Mouse (Mus musculus) ovary, adult 18-20 months (tissue): ENCODE data around the gene Vax2.

Experiments
- DNase-seq: peaks from one replicate; pipeline ENCODE4 v3.0.0; 2022; ENCODE audit warnings: low spot score, mixed read lengths

Gene Vax2

GRCm38 (mm10) chr6:83711067-83711675 lies at the start of gene Vax2:
Vax2 (plus strand) TSS chr6:83711264.
- DNase-seq: peak; percentile 63

- no peak for DNase-seq
Measured at GRCm38 (mm10) chr6:83665009-83665408, 46.1 kb upstream of the Vax2 start.

- DNase-seq: no peak
Measured at GRCm38 (mm10) chr6:83673395-83673794, 37.7 kb upstream of the Vax2 start.

GRCm38 (mm10) chr6:83677757-83678156 lies 33.3 kb upstream of the Vax2 start, which contains the start of gene Cd207:
Cd207 (minus strand) TSS chr6:83677857.
- no peak for DNase-seq

- no peak for DNase-seq
Measured at GRCm38 (mm10) chr6:83689374-83689773, 21.7 kb upstream of the Vax2 start.

GRCm38 (mm10) chr6:83690277-83690676 lies 20.8 kb upstream of the Vax2 start:
- no peak for DNase-seq

- DNase-seq: no peak
Measured at GRCm38 (mm10) chr6:83690936-83691335, 20.1 kb upstream of the Vax2 start.

GRCm38 (mm10) chr6:83692962-83693361 lies 18.1 kb upstream of the Vax2 start:
- DNase-seq: no peak

GRCm38 (mm10) chr6:83693835-83694234 lies 17.2 kb upstream of the Vax2 start:
- DNase-seq: no peak

- DNase-seq: no peak
Measured at GRCm38 (mm10) chr6:83695731-83696130, 15.3 kb upstream of the Vax2 start.

GRCm38 (mm10) chr6:83696684-83697083 lies 14.4 kb upstream of the Vax2 start:
- no peak for DNase-seq

GRCm38 (mm10) chr6:83697932-83698331 lies 13.1 kb upstream of the Vax2 start:
- no peak for DNase-seq

- no peak for DNase-seq
Measured at GRCm38 (mm10) chr6:83699971-83700370, 11.1 kb upstream of the Vax2 start.

GRCm38 (mm10) chr6:83701001-83701400 lies 10.1 kb upstream of the Vax2 start:
- DNase-seq: no peak

- no peak for DNase-seq
Measured at GRCm38 (mm10) chr6:83702146-83702999, 8.7 kb upstream of the Vax2 start.

GRCm38 (mm10) chr6:83703000-83703721 lies 7.9 kb upstream of the Vax2 start:
- no peak for DNase-seq

GRCm38 (mm10) chr6:83703722-83704078 lies 7.4 kb upstream of the Vax2 start:
- DNase-seq: no peak

GRCm38 (mm10) chr6:83704294-83704693 lies 6.8 kb upstream of the Vax2 start:
- no peak for DNase-seq

- DNase-seq: no peak
Measured at GRCm38 (mm10) chr6:83704701-83705100, 6.4 kb upstream of the Vax2 start.

GRCm38 (mm10) chr6:83707738-83708510 lies 3.1 kb upstream of the Vax2 start:
- DNase-seq: no peak

- no peak for DNase-seq
Measured at GRCm38 (mm10) chr6:83710361-83711066, 550 bp upstream of the Vax2 start.
